Mouse (Mus musculus): ENCODE measurements around the gene Rasgrf1. TPM values are rescaled to one million over a fixed set of nuclear protein-coding genes. Genes with fewer than 3 reads are reported as not detected.
"Not testable (repeated sequence)": the region's sequence is repeated elsewhere in the genome, so short reads cannot be mapped to it uniquely, and the experiment has no call there.

Rasgrf1 gene
- polyA plus RNA-seq, 1 experiment, result 6.0 TPM

DNA sequence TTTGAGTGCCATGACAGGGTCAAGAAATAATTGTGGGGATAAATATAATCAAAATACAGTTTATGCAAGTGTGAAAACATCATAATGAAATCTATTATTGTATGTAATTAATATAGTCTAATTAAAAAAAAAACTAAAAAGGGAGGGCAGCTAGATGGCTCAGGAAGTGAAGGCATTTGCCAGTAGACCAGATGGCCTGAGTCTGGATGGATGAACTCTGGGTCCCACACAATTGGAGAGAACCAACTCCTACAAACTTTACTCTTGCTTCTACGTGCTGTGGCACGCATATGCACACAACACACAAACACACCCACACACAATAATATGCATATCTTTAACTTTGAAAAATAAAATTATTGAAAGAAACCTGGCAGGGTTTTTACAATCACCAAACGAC, 131.8 kb downstream of the Rasgrf1 start:
- TF ChIP-seq CTCF (IDR thresholded peaks at IDR 0.05; ENCODE audit: borderline replicate concordance, extremely low read depth, insufficient read depth, insufficient read length) (no peak), POLR2A (IDR thresholded peaks at IDR 0.05; ENCODE audit: borderline replicate concordance, extremely low read depth, insufficient read depth, insufficient read length, poor library complexity, severe bottlenecking) (no peak)
- DNase-seq (ENCODE audit: low read depth), result no peak

DNA sequence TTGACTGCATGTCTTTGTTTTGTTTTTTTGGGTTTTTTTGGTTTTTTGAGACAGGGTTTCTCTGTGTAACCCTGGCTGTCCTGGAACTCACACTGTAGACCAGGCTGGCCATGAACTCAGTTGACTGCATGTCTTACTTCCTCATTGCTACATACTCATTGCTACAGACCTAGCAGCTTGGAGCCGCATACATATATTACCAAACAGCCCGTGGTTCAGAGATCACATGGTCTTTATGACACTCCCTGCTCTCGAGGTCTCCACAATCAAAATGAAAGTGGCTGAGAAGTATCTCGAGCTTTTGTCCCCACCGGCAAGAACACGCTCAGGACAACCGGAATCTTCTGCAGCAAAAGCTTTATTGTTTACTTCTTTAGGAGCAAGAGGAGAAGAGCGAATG, 133.2 kb downstream of the Rasgrf1 start:
- DNase-seq (ENCODE audit: low read depth), result not testable (repeated sequence)

DNA sequence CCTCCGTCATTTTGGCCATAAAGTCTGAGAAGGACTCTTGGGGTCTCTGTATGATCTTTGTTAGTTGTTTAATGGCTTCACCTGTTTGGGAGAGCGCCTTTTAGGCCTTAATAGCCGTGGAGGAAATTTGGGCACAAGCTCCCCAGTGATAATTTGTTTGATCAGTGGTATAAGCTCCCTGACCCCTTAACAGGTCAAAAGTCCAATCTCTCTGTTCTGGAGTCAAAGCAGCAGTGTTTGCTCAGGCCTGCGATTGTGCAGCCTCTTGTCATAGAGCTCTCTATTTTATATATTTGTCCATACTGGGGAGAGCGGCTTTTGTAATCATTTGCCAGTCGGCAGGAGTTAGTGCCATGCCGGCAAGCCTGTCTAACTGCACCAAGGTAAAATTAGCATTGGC, 135.5 kb downstream of the Rasgrf1 start:
- DNase-seq (ENCODE audit: low read depth), result no peak

DNA sequence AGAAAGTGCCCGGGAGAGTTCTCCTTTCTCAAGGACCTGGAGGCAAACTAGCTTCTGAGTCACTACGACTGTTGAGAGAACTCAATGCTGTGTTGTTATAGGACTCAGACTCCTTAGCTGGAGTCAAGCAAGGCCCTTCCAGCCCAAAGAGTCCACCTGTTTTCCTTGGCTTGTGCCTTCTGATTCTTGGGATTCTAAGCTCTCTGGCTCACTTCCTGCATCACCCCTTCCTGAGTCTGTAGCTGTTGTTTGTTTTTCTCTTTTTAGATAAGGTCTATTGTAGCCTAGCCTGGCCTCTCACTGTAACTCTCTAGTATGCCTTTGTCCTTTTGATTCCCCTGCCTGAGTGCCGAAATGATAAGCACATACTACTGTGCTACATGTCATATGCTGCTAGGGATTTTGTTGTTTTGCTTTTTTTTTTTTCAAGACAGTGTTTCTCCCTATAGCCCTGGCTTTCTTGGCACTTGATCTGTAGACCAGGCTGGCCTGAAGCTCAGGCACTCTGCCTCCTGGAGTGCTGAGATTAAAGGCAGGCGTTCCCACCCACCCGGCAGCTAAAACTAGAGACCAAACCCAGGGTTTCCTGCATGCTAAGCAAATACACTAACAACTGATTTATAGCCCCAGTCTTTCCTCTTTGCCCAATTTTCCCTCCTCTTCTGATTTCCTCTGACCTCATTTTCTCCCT, 138.4 kb downstream of the Rasgrf1 start:
- DNase-seq (ENCODE audit: low read depth), result peak; percentile 18
- TF ChIP-seq POLR2A (IDR thresholded peaks at IDR 0.05; ENCODE audit: borderline replicate concordance, extremely low read depth, insufficient read depth, insufficient read length, poor library complexity, severe bottlenecking) (no peak), CTCF (IDR thresholded peaks at IDR 0.05; ENCODE audit: borderline replicate concordance, extremely low read depth, insufficient read depth, insufficient read length) (no peak)

More for the DNA sequence above, 135.5 kb downstream of the Rasgrf1 start:
- TF ChIP-seq POLR2A (IDR thresholded peaks at IDR 0.05; ENCODE audit: borderline replicate concordance, extremely low read depth, insufficient read depth, insufficient read length, poor library complexity, severe bottlenecking) (no peak), CTCF (IDR thresholded peaks at IDR 0.05; ENCODE audit: borderline replicate concordance, extremely low read depth, insufficient read depth, insufficient read length) (no peak)

DNA sequence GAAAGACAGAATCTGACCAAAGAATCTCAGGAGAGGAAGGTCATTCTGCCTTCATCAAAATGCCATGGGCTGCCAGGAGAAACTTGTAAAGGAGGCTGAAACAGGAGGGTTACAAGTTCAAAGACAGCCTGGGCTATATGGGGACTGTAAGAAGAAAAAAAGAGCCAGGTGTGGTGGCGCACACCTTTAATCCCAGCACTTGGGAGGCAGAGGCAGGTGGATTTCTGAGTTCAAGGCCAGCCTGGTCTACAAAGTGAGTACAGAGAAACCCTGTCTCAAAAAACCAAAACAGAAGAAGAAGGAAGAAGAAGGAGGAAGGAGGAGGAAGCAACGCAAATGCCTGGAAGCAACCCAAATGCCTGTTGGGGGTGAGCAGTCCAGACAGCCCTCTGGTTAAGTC, 144.1 kb downstream of the Rasgrf1 start, which contains the start of gene Ctsh:
Ctsh (plus strand) TSS at position 301 of the 400 bp plus-strand sequence.
- no peak for TF ChIP-seq CTCF (IDR thresholded peaks at IDR 0.05; ENCODE audit: borderline replicate concordance, extremely low read depth, insufficient read depth, insufficient read length)
- no peak for TF ChIP-seq POLR2A (IDR thresholded peaks at IDR 0.05; ENCODE audit: borderline replicate concordance, extremely low read depth, insufficient read depth, insufficient read length, poor library complexity, severe bottlenecking)
- DNase-seq (ENCODE audit: low read depth), result no peak

DNA sequence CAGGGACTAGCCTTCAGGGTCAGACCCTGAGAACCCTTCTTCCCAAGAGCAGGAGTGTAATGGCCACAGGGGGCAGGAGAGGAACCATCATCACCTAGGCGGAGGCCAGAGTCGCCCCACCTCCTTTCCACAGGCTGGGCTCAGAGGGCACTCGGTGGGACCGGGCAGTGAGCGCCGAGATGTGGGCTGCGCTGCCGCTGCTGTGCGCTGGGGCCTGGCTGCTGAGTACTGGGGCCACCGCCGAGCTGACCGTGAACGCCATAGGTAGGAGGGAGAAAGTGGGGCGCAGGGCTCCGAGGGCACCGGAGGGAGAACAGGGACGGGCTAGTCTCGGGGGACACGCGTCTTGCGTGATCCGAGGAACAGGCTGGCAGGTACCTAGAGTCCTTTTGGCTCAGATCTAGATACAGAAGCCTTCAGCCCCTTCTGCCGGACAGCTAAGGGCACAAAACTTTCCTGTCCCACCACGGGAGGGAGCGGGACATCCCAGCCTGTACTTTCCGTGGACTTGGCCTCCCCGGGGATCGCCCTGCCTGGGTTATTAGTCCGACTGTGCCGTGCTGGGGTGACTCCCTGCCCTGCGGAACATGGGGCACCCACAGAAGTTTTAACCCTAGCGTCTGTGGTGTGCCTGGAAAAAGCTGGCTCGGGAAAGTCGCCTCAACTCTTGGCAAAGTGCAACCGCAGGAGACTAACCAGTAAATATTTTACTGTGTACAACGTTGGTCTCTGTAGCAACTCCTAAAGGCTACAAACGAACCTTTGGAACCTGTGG, 144.8 kb downstream of the Rasgrf1 start:
- peak; percentile 47 for DNase-seq (ENCODE audit: low read depth)
- no peak for TF ChIP-seq POLR2A (IDR thresholded peaks at IDR 0.05; ENCODE audit: borderline replicate concordance, extremely low read depth, insufficient read depth, insufficient read length, poor library complexity, severe bottlenecking)
- TF ChIP-seq CTCF (IDR thresholded peaks at IDR 0.05; ENCODE audit: borderline replicate concordance, extremely low read depth, insufficient read depth, insufficient read length), result peak; percentile 20; the same call in 1 of the 2 replicates

DNA sequence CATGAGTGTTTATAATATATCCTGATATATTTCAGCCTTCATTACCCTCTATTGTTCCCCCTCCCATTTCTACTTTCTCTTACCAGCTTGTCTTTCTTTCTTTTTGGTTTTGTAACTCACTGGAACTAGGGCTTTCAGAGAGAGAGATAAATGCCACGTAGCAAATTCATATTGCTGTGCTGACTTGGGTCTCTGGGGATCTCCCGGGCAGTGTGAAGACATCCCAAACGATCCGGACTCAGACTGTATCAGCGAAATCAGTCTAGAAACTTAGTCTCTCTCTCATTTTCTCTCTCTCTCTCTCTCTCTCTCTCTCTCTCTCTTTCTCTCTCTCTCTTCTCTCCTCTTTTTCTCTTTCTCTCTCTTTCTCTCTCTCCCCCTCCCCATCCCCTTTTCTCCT, 145.7 kb downstream of the Rasgrf1 start:
- DNase-seq (ENCODE audit: low read depth), result peak; percentile 7
- TF ChIP-seq CTCF (IDR thresholded peaks at IDR 0.05; ENCODE audit: borderline replicate concordance, extremely low read depth, insufficient read depth, insufficient read length), result no peak
- TF ChIP-seq POLR2A (IDR thresholded peaks at IDR 0.05; ENCODE audit: borderline replicate concordance, extremely low read depth, insufficient read depth, insufficient read length, poor library complexity, severe bottlenecking), result no peak

DNA sequence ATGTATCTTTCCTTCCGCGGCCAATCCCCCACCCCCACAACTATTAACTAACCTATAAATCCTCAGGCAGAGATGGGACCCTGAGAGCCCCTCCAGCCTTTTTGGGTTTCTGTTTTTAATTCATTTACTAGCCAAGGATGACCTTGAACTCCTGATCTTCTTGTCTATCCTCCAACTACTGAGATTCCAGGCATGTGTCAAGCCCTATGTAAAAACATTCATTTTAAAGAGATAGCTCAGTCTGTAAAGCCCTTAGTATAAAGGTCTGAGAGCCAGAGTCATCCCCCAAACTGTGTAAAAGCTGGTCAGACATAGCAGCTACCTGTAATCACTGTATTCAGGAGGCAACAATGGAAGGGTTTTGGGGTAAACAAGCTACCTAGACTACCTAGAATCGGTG, 146.2 kb downstream of the Rasgrf1 start:
- no peak for TF ChIP-seq POLR2A (IDR thresholded peaks at IDR 0.05; ENCODE audit: borderline replicate concordance, extremely low read depth, insufficient read depth, insufficient read length, poor library complexity, severe bottlenecking)
- no peak for TF ChIP-seq CTCF (IDR thresholded peaks at IDR 0.05; ENCODE audit: borderline replicate concordance, extremely low read depth, insufficient read depth, insufficient read length)
- no peak for DNase-seq (ENCODE audit: low read depth)

DNA sequence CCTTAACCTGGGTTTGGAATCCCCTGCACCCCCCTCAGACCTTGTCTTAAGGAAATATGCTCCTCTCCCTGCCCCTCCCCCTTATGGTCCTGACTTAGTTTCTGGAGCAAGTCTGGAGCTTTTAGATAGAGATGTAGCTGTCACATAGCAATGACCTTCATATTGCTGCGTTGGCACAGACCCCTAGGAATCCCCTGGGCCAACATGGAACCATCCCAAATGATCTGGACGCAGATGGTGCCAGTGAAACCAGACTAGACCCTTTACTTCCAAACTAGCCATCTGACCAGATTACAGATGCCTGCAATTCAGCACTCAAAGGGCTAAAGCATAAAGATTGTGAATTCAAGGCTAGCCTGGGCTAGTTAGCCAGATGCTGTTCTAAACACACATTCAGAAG, 147.0 kb downstream of the Rasgrf1 start:
- TF ChIP-seq CTCF (IDR thresholded peaks at IDR 0.05; ENCODE audit: borderline replicate concordance, extremely low read depth, insufficient read depth, insufficient read length) (no peak), POLR2A (IDR thresholded peaks at IDR 0.05; ENCODE audit: borderline replicate concordance, extremely low read depth, insufficient read depth, insufficient read length, poor library complexity, severe bottlenecking) (no peak)
- no peak for DNase-seq (ENCODE audit: low read depth)

DNA sequence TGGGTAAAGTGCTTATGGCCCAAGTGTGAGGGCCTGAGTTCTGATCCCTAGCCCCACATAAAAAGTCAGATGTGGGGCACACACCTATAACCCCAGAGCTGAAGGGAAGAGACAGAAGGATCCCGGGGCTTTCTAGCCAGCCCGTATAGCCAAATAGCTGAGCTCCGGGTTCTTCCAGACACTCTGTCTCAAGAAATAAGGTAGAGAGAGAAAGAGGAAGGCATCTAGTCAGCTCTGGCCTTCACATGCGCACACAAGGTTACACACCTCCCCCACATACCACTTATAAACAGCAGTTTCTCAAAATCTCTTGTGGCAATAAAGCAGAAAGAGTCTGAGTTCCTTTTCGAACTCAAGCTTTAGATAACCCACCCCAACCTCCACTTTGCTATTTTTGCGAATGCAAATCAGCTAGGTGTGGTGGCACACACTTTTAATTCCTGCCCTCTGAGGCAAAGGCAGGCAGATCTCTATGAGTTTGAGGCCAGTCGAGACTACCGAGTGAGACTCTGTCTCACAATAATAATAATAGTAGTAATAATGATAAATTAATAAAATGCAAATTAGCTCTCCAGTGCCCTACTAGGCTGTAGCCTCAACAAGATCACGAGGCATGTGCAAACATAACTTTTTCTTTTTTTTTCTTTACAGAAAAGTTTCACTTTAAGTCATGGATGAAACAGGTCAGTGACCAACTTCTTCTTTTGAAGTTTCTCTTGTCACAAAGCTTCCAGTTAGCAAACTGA, 150.3 kb downstream of the Rasgrf1 start:
- no peak for TF ChIP-seq CTCF (IDR thresholded peaks at IDR 0.05; ENCODE audit: borderline replicate concordance, extremely low read depth, insufficient read depth, insufficient read length)
- TF ChIP-seq POLR2A (IDR thresholded peaks at IDR 0.05; ENCODE audit: borderline replicate concordance, extremely low read depth, insufficient read depth, insufficient read length, poor library complexity, severe bottlenecking), result no peak

DNA sequence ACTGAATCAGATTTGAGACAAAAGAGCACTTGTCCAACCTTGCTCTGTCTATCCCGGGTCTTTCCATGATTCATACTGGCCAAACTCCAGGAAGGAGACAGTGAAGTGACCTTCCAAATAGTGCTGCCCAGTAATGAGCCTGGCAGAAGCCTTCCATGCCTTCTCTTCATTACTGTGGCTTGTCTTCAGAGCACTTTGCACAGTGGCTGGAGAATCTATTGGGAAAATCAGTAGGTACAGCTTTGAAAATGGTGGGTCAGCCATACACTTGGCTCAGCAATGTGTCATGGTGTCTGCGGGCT, 150.8 kb downstream of the Rasgrf1 start:
- no peak for DNase-seq (ENCODE audit: low read depth)

More for the DNA sequence above, 150.3 kb downstream of the Rasgrf1 start:
- no peak for DNase-seq (ENCODE audit: low read depth)

DNA sequence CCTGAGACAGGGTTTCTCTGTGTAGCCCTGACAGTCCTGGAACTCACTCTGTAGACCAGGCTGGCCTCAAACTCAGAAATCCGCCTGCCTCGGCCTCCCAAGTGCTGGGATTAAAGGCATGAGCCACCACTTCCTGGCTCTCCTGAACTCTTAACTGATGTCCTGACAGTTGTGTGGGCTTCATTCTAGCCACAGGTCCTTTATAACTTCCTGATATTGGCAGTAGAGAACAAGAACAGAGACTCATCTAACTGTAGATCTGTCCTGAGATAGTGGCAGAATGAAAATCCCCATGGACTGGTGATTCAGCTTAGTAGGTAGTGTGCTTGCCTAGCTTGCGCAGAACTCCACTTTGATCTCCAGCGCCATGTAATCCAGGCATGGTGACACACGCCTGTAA, 151.2 kb downstream of the Rasgrf1 start:
- DNase-seq (ENCODE audit: low read depth), result not testable (repeated sequence)

More for the DNA sequence above, 150.8 kb downstream of the Rasgrf1 start:
- TF ChIP-seq CTCF (IDR thresholded peaks at IDR 0.05; ENCODE audit: borderline replicate concordance, extremely low read depth, insufficient read depth, insufficient read length), result no peak
- no peak for TF ChIP-seq POLR2A (IDR thresholded peaks at IDR 0.05; ENCODE audit: borderline replicate concordance, extremely low read depth, insufficient read depth, insufficient read length, poor library complexity, severe bottlenecking)
